Mouse (Mus musculus): ENCODE measurements around the gene Phactr3. TPM values are rescaled to one million over a fixed set of nuclear protein-coding genes. Genes with fewer than 3 reads are reported as not detected.

Gene Phactr3
- polyA plus RNA-seq, 1 experiment from 2014 or later = 41.2 TPM

DNA sequence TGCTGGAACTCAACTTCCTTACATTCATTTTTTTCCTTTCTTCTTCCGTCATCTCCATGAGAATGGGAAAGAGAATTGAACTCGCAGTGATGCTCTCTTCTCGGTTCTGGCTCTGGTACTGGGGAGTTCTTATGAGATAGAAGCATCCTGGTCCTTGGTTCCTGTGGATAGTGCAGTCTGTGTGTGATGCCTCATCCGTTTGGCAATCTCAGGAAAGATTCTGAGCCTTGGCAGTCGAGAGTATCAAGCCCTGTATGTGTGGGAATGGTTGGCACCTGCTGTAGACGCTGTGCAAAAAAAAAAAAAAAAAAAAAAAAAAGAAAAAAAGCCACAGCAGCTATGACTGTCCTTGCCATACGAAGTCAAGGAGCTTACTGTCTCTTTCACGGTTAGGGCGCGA, 47.2 kb downstream of the Phactr3 start:
- WGBS = 73% methylated on average over 10 of the region's 10 CpGs
- H3K4me2 ChIP-seq = no peak overlapping the region
- no peak overlapping the region for H3K4me3 ChIP-seq
- H3K4me1 ChIP-seq (replicated peaks) = peaks cover 24% of the 10 kb centered on the region
- no peak for ATAC-seq (ENCODE audit: low read depth)
- H3K27me3 ChIP-seq = no peaks in the 10 kb centered on the region
- H3K36me3 ChIP-seq = no peaks in the 10 kb centered on the region
- H3K27ac ChIP-seq (replicated peaks) = no peak overlapping the region
- no peak overlapping the region for H3K9ac ChIP-seq
- H3K9me3 ChIP-seq = no peaks in the 10 kb centered on the region

DNA sequence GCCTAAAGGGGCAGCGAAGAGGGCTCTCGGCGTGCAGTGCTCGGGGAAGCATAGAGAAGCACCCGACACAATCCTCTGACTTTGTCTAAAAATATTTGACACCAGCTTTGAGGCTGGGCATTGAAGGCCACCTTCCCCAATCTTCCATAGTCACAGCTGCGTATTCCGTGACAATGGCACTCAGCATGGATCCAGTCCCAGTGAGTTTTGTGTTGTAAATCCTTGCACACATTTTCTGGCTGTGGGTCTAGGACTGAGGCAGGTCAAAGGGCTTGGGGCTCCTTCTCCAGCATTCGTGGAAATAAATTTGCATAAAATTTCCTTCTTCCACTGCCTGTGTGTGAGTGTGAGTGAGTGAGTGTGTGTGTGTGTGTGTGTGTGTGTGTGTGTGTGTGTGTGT, 51.2 kb downstream of the Phactr3 start:
- Histone ChIP-seq H3K4me1 (replicated peaks) (peaks cover 41% of the 10 kb centered on the region), H3K27me3 (no peaks in the 10 kb centered on the region), H3K9me3 (no peaks in the 10 kb centered on the region), H3K9ac (no peak overlapping the region), H3K36me3 (no peaks in the 10 kb centered on the region), H3K27ac (replicated peaks) (no peak overlapping the region), H3K4me3 (no peak overlapping the region), H3K4me2 (no peak overlapping the region)
- no peak for ATAC-seq (ENCODE audit: low read depth)
- 37% methylated on average over 8 of the region's 8 CpGs for WGBS

DNA sequence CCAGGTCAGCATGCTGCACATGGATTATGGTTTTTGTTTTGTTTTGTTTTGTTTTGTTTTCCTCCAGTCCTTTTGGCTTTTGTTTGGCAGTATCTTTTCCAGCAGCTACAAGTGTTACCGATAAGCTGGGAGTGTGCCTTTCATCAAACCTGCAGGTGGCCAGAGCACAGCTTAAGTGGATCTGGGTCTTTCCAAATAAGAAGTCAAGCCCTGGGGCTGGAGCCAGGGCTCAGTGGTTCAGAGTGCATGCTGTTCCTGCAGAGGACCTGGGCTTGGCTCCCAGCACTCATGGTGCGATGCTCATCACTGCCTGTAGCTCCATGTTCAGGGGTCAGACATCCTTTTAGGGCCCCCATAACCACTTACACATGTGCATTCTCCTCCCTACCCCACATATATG, 55.2 kb downstream of the Phactr3 start:
- no peak overlapping the region for H3K9ac ChIP-seq
- no peak overlapping the region for H3K27ac ChIP-seq (replicated peaks)
- H3K36me3 ChIP-seq = no peaks in the 10 kb centered on the region
- no peak for ATAC-seq (ENCODE audit: low read depth)
- no peak overlapping the region for H3K4me2 ChIP-seq
- H3K27me3 ChIP-seq = no peaks in the 10 kb centered on the region
- H3K9me3 ChIP-seq = no peaks in the 10 kb centered on the region
- H3K4me3 ChIP-seq = no peak overlapping the region
- H3K4me1 ChIP-seq (replicated peaks) = peaks cover 52% of the 10 kb centered on the region
- WGBS = 61% methylated on average over 2 of the region's 2 CpGs

DNA sequence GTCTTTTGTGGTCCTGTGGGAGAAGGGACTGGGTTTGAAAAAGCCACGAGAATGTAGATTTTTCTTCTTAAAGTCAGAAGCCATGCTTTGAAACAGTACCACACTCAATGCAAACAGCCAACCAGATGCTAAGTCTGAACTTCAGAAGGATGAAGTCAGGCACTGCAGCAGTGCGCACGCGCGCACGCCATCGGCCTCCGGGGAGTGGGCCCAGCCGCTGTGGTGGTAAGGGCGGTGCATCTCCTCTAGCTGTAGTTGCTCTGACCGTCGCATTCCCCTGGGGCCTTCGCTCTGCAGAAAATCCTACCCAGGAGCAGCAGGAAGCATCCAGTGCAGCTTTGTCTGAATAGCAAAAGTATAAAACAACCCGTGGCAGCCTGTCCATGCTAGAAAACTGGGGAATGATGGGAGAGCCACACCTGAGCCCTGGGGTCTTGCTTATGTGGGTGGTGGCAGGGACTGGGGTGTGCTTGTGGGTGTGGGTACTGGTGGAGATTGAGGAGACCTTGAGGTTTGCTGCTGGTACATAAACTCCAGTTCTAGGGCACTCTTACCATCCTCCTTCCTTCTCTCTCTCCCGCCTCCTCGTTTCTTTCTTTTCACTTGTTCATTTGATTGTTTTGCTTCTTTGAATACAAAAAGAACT, 56.6 kb downstream of the Phactr3 start:
- Histone ChIP-seq H3K4me2 (peak overlapping the region; percentile 50), H3K27me3 (no peaks in the 10 kb centered on the region), H3K9me3 (no peaks in the 10 kb centered on the region), H3K4me3 (peak overlapping the region; percentile 22), H3K36me3 (no peaks in the 10 kb centered on the region), H3K27ac (replicated peaks) (peak overlapping the region; percentile 79), H3K4me1 (replicated peaks) (peaks cover 39% of the 10 kb centered on the region), H3K9ac (peak overlapping the region; percentile 57)
- peak; percentile 82 for ATAC-seq (ENCODE audit: low read depth)
- WGBS = 38% methylated on average over 16 of the region's 16 CpGs

DNA sequence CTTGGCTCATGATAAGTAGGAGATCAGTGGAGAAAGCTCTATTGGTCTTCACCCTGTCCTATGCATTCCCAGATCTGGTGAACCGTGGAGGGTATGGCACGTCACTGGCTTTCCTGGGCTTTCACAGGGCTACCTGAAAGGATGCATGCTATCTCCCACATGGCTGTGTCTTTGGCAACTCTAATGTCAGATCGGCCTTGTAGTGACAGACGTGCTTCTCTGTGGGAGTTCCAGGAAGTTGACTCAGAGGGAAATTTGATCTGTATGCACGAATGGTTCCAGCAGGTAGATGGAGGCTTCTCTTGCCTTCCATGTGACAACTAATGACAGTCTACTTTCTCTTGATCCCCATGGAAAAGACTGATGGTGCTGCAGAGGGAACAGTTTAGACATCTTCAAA, 65.5 kb downstream of the Phactr3 start:
- no peak overlapping the region for H3K4me2 ChIP-seq
- H3K36me3 ChIP-seq = no peaks in the 10 kb centered on the region
- WGBS = 76% methylated on average over 5 of the region's 5 CpGs
- no peaks in the 10 kb centered on the region; the same call in 1 of the 2 replicates for H3K4me1 ChIP-seq (replicated peaks)
- no peak overlapping the region for H3K4me3 ChIP-seq
- H3K27me3 ChIP-seq = no peaks in the 10 kb centered on the region
- H3K9ac ChIP-seq = no peak overlapping the region
- no peak overlapping the region for H3K27ac ChIP-seq (replicated peaks)
- ATAC-seq (ENCODE audit: low read depth) = no peak
- H3K9me3 ChIP-seq = no peaks in the 10 kb centered on the region

DNA sequence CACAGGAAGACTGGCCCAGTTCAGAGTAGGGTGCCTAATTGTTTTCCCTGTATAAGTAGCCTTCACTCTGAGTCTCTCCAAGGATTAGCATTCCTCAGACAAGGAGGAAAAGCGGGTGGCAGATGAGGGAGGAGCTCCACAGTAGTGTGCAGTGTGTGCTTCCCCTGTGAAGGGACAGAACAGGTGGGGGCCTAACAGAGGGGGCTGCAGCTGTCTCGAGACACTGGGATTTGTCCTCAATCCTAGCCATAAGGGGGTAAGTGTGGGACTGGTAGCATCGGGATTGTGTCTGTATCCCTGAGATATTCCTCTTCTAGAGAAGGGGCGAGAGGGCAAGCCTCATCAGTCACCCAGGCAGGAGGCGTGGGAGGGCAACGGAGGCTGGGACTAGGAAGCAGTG, 66.1 kb downstream of the Phactr3 start:
- Histone ChIP-seq H3K4me2 (no peak overlapping the region), H3K27ac (replicated peaks) (no peak overlapping the region), H3K36me3 (no peaks in the 10 kb centered on the region), H3K4me1 (replicated peaks) (no peaks in the 10 kb centered on the region; the same call in 1 of the 2 replicates), H3K9me3 (no peaks in the 10 kb centered on the region), H3K27me3 (no peaks in the 10 kb centered on the region), H3K9ac (no peak overlapping the region), H3K4me3 (no peak overlapping the region)
- no peak for ATAC-seq (ENCODE audit: low read depth)
- WGBS = 67% methylated on average over 6 of the region's 6 CpGs

DNA sequence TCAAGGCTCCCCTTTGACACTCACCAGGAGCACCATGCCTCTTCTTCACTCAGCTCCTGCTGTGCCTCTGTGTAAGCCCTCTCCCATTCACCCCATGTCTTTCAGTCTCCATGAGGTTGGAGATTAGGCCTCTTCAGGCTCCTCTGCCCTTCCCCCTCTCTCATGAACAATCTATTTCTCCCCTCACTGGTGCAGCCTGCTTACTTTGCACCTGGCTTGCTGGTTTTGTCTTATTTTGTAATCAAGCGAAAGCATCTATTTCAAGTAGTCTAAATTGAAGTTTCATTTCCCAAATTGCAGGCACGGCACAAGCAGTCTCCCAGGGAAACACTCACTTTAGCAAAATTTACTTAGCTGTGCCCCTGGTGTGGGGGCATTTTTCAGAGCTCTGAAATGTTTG, 70.2 kb downstream of the Phactr3 start:
- no peak overlapping the region for H3K9ac ChIP-seq
- no peak overlapping the region for H3K4me2 ChIP-seq
- no peak overlapping the region for H3K27ac ChIP-seq (replicated peaks)
- H3K9me3 ChIP-seq = no peaks in the 10 kb centered on the region
- no peak overlapping the region for H3K4me3 ChIP-seq
- H3K36me3 ChIP-seq = no peaks in the 10 kb centered on the region
- peaks cover 16% of the 10 kb centered on the region for H3K4me1 ChIP-seq (replicated peaks)
- no peaks in the 10 kb centered on the region for H3K27me3 ChIP-seq
- no peak for ATAC-seq (ENCODE audit: low read depth)
- WGBS = 64% methylated on average over 2 of the region's 2 CpGs

DNA sequence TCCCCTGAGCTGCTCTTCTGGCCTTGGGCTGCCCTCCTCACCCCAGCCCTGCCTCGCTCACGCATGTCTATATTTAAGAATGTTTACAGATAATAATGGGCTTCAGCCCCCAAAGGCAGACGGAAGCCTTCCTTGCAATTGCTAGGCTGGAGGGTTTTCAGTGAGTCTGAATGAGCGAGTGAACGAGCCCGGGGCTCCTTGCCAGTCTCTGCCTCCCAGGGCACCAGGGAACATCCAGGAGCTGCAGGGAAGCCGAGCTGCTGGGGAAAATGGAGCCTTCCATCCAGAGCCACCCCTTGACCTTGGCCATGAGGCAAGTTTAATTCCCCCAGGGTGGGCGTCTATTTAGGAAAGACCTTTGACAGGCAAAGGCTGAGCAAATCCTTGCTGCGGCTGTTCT, 74.1 kb downstream of the Phactr3 start:
- no peak overlapping the region for H3K4me3 ChIP-seq
- peaks cover 16% of the 10 kb centered on the region for H3K4me1 ChIP-seq (replicated peaks)
- ATAC-seq (ENCODE audit: low read depth) = no peak
- H3K27me3 ChIP-seq = no peaks in the 10 kb centered on the region
- 56% methylated on average over 9 of the region's 9 CpGs for WGBS
- no peak overlapping the region for H3K27ac ChIP-seq (replicated peaks)
- no peaks in the 10 kb centered on the region for H3K36me3 ChIP-seq
- H3K4me2 ChIP-seq = no peak overlapping the region
- no peaks in the 10 kb centered on the region for H3K9me3 ChIP-seq
- peak overlapping the region; percentile 36 for H3K9ac ChIP-seq

DNA sequence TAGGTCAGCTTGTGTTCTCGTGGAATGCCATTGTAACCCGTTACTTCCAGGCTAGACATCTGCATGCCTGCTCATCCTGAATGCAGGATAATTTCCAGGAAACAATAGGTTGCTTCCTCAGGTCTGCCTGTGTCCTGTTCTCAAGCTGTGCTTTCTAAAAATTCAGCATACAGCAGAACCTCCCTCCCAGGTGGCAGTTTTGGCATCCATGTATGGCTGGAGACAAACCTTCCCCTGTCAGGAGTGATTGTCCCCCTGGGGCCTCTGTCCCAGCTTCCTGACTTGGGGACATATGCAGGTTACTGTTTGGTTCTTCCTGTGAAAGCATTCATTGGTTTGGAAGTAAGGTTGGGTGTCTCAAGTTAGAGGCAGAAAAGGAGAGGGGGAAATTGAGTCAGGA, 74.7 kb downstream of the Phactr3 start:
- ATAC-seq (ENCODE audit: low read depth) = no peak
- Histone ChIP-seq H3K4me2 (no peak overlapping the region), H3K4me1 (replicated peaks) (peaks cover 16% of the 10 kb centered on the region), H3K27me3 (no peaks in the 10 kb centered on the region), H3K9ac (no peak overlapping the region), H3K27ac (replicated peaks) (0 out of 2 replicates have a peak overlapping the region, but pooled peaks have one; percentile 1), H3K36me3 (no peaks in the 10 kb centered on the region), H3K9me3 (no peaks in the 10 kb centered on the region), H3K4me3 (no peak overlapping the region)
- 56% methylated on average over 2 of the region's 2 CpGs for WGBS

DNA sequence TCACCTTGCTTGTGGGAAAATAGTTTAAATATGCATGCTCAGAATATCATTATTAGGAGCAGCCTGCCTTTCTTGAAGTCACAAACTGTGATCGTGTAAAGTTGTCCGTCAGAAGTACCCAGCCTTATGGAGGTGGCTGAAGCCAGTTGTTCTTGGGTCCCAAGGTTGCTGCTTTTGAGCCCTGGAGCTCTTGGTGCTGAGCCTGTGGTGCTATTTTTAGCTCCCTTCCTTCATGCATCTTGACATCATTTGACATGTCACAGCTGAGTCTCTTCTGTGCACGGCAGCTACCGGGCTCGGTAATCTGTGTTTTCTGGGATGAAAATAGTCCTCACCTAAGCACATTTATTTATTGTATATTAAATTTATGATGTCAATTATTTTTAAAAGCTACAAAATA, 76.1 kb downstream of the Phactr3 start:
- H3K9me3 ChIP-seq = no peaks in the 10 kb centered on the region
- no peak for ATAC-seq (ENCODE audit: low read depth)
- no peak overlapping the region for H3K9ac ChIP-seq
- H3K4me2 ChIP-seq = no peak overlapping the region
- no peaks in the 10 kb centered on the region for H3K36me3 ChIP-seq
- 70% methylated on average over 5 of the region's 5 CpGs for WGBS
- H3K27ac ChIP-seq (replicated peaks) = no peak overlapping the region
- H3K27me3 ChIP-seq = no peaks in the 10 kb centered on the region
- peaks cover 16% of the 10 kb centered on the region for H3K4me1 ChIP-seq (replicated peaks)
- H3K4me3 ChIP-seq = no peak overlapping the region

DNA sequence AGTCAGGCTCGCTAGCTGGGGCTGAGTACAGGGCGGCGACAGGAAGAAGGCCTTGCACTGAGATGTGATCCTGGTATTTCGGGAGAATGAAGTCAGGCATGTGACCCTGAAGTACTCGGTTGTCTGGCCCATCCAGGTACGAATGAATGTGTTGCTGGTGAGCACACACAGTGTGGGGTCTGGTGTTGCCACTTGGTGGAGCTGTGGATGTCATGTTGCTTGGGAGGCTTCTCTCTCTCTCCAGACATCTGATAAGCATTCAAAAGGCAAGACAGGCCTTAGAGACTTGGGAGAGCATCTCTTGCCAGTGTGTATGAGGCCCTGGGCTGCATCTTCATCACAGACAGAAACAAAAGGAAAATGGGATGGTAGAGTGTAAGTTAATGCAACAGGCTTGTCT, 77.3 kb downstream of the Phactr3 start:
- no peak for ATAC-seq (ENCODE audit: low read depth)
- Histone ChIP-seq H3K4me3 (no peak overlapping the region), H3K9me3 (no peaks in the 10 kb centered on the region), H3K4me1 (replicated peaks) (peaks cover 16% of the 10 kb centered on the region), H3K9ac (no peak overlapping the region), H3K27me3 (no peaks in the 10 kb centered on the region), H3K27ac (replicated peaks) (no peak overlapping the region), H3K4me2 (no peak overlapping the region), H3K36me3 (0 out of 2 replicates have a peak, but pooled peaks cover 6% of the 10 kb centered on the region)
- 91% methylated on average over 6 of the region's 6 CpGs for WGBS

DNA sequence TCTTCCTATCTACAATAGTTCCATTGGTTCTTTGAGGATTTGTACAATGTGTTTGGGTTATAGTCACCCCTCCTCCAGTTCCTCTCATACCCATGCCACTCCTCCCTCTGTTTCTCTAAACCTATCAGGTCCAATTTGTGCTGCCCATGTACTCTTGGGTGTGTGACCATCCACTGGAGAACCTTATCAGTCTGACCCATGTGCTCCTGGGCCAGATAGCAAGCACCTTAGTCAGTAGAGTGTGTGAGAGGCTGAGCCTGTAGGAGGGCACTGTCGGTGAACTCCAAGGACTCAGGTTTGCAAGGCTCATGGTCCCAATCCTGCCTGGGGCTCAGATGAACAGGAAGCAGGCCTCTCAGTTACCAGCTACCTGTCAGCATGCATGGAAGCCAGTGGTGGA, 78.8 kb downstream of the Phactr3 start:
- H3K4me2 ChIP-seq = no peak overlapping the region
- 94% methylated on average over 1 of the region's 1 CpGs for WGBS
- no peak overlapping the region for H3K27ac ChIP-seq (replicated peaks)
- 0 out of 2 replicates have a peak, but pooled peaks cover 6% of the 10 kb centered on the region for H3K36me3 ChIP-seq
- no peaks in the 10 kb centered on the region for H3K9me3 ChIP-seq
- no peaks in the 10 kb centered on the region for H3K27me3 ChIP-seq
- H3K9ac ChIP-seq = no peak overlapping the region
- H3K4me3 ChIP-seq = no peak overlapping the region
- no peak for ATAC-seq (ENCODE audit: low read depth)
- peaks cover 13% of the 10 kb centered on the region for H3K4me1 ChIP-seq (replicated peaks)

DNA sequence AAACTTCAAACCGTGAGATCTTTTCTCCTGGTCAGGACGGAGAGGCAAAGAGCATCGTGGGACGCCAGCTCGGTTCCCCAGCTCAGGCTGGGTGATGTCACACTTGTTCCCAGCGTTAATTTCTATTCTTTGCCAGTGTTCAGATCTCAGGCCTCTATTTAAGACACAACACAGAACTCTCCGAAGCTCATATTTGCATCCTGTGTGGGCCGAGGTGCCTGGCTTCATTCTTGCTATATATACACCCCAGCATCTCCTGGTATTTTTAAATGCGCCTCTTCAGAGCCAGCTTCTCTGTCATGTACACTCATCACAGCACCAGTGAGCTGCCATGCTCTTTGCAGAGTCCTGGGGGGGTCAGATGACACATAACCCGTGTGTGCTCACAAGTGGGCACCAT, 85.7 kb downstream of the Phactr3 start:
- 0 out of 2 replicates have a peak, but pooled peaks cover 6% of the 10 kb centered on the region for H3K36me3 ChIP-seq
- no peak for ATAC-seq (ENCODE audit: low read depth)
- no peaks in the 10 kb centered on the region for H3K4me1 ChIP-seq (replicated peaks)
- H3K4me2 ChIP-seq = no peak overlapping the region
- H3K9ac ChIP-seq = no peak overlapping the region
- H3K4me3 ChIP-seq = no peak overlapping the region
- WGBS = 86% methylated on average over 10 of the region's 10 CpGs
- H3K9me3 ChIP-seq = no peaks in the 10 kb centered on the region
- no peaks in the 10 kb centered on the region for H3K27me3 ChIP-seq
- H3K27ac ChIP-seq (replicated peaks) = no peak overlapping the region
